Mouse (Mus musculus) adrenal gland, adult 18-20 months (tissue): ENCODE measurements around the gene Prkci. TPM values are rescaled to one million over a fixed set of nuclear protein-coding genes. Genes with fewer than 3 reads are reported as not detected.
A peak's percentile ranks its signal among the peaks of the same experiment; 100 is the strongest.

Experiments
- DNase-seq, 2 experiments: peaks; one replicate each; pipeline ENCODE4 v3.0.0; 2021 to 2022; ENCODE audit warnings: low spot score in 2 of 2
- total RNA-seq, 2 experiments: library from RNA; stranded (reverse); gene quantifications; 1 replicate in 1 of 2; 2 replicates in 1 of 2; pipeline ENCODE4 v1.2.3; 2021

The Prkci gene
- total RNA-seq, 2 experiments from 2014 or later, result 42.8 TPM

DNA sequence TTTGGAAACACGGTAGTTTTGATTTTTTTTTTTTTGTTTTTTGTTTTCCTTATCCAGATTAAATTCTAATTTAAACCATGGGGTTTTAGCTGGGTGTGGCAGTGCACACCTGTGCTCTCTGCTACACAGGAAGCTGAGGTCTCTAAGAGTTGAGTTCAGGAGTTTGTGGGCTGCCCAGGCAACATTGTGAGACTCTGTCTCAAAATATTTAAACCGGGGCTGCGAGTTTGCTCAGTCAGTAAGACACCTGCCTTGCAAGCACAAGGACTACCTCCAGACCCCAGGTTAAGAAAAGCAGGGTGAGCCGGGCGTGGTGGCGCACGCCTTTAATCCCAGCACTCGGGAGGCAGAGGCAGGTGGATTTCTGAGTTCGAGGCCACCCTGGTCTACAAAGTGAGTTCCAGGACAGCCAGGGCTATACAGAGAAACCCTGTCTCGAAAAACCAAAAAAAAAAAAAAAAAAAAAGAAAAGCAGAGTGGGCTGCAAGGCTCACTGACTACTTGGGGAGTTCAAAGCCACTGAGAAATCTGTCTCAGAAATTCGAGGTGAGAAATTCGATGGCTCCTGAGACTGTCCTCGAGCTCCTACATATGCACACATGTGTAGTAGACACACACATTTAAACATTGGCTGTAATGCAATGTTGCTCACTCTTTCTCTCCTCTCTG lies 87.4 kb downstream of the Prkci start:
- DNase-seq, result no peak

DNA sequence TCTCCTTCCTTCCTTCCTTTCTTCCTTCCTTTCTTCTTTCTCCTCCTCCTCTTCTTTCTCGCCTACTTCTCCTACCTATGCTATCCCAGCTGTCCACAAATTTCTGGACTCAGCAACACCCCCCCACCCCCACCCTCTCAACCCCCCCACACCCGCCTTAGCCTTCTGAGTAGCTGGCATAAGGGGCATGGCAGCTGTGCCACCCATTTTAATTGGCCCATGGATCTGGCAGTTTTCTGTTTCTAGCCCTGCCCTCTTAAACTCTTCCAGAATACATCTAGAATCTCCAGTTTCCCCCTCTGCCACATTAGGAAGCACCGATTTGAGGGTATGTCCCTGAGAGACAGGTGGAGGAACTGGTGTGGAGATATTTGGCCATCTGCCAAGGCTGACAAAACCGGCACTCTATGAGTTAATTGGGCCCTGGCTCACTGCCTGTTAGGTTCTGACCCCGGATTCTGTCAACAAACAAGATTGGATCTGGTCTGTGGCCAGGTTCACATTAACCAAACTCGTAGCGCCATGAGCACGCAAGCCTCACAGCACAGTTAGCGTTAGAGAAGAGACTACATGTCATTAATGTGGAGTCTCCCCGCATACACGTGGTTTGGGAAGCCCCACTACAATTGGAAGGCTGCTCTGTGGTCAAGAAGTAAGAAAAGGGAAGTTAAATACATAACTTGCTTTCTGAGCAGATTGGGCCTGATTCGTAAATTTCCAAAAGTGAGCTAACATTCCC lies 88.1 kb downstream of the Prkci start:
- peak in 1 of 2 experiments; percentile 34 for DNase-seq

GRCm38 (mm10) chr3:31085000-31085399 lies 89.5 kb downstream of the Prkci start:
- DNase-seq, result no peak

GRCm38 (mm10) chr3:31088789-31089775 lies 93.5 kb downstream of the Prkci start:
- no peak for DNase-seq

GRCm38 (mm10) chr3:31089956-31090355 lies 94.4 kb downstream of the Prkci start:
- no peak for DNase-seq

DNA sequence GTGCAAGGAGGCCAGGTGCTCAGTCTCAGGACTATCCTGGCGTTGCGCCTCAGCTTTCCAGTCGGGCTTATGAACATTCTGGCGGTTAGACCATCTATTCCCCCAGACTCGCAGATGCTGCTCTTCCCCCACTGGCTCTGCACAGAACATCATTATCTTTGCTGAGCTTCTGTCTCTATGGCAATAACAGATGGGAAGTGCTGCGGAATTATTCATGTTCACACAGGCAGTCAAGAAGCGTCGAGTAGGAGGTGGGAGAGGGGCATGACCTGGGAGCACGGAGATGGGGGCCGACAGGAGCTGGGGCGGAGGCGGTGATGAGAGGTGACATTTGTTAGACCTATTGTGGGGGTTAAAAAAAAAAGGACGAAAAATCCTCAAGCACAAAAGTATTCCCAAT lies 97.6 kb downstream of the Prkci start:
- no peak for DNase-seq

GRCm38 (mm10) chr3:31093627-31094351 lies 98.2 kb downstream of the Prkci start:
- peak; percentile 61 to 72 for DNase-seq

DNA sequence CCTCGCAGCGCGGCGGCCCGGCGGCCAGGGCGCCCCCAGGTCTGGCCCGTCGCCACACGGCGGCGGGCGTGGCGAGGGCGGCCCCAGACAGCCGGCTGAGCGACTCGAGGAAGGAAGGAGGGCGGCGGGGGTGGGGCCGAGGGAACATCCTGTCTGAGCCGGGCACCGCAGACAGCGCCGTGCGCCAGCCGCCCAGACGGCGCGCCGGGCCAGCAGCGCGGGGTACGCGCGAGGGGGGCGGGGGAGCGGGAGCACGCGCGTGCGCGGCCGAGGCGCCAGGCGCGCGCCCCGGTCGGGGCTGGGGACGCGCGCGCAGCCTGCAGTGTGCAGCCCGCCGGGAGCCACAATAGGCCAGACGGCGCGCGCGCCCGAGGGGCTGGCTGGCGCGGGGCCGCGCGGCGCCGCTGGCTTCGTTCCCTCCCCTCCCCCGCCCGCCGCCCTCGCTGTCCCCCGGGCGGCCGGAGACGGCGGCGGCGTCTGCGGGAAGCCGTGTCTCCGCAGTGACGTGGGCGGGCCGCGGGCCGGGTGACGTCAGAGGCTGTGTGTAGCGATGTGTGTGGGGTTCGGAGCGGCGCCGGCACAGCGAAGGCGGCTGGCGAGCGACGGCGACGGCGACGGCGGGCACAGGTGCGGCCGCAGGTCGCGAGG lies 99.1 kb downstream of the Prkci start, which contains the start of gene Skil:
Gene Skil (plus strand): TSS at position 528 of the 648 bp plus-strand sequence.
- peak; percentile 94 for DNase-seq

GRCm38 (mm10) chr3:31095179-31095490 lies 99.6 kb downstream of the Prkci start:
- no peak for DNase-seq

DNA sequence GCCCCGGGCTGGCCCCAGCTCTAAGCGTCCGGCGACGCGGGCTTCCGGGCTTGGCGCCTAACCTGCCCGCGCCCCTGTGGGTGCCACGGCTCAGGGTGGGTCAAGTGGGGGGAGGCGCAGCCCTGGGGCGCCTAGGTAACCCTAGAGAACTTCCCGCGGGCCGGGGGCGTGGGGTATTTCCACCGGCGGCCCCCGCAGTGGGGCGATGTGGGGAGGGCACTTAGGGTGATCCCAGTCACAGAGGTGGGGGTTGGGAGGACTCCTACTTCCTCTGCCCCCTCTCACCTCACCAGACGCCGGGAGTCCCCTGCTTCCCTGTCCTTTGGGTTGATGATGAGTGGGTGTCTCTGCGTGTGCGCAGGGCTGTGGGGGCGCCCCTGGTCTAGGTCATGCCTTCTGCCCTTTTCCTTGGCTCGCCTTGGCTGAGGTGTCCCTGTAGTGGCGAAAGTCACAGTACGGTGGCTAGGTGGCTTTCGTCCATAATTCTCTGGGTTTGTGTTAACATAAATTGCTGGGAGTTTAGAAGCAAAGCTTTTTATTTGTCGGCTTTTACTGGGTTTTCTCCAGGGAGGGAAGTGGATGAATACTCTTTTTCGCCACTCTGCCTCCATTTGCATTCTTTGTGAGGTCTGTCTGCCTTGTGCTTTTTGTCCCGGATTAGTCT lies 100.1 kb downstream of the Prkci start:
- DNase-seq, result peak in 1 of 2 experiments; percentile 57

- no peak for DNase-seq
These were observed 100.9 kb downstream of the Prkci start for GRCm38 (mm10) chr3:31096155-31097101.

- no peak for DNase-seq
These were observed 101.7 kb downstream of the Prkci start for GRCm38 (mm10) chr3:31097102-31097720.

GRCm38 (mm10) chr3:31097976-31098375 lies 102.4 kb downstream of the Prkci start:
- DNase-seq, result no peak

GRCm38 (mm10) chr3:31098556-31098955 lies 103.0 kb downstream of the Prkci start:
- DNase-seq, result no peak

DNA sequence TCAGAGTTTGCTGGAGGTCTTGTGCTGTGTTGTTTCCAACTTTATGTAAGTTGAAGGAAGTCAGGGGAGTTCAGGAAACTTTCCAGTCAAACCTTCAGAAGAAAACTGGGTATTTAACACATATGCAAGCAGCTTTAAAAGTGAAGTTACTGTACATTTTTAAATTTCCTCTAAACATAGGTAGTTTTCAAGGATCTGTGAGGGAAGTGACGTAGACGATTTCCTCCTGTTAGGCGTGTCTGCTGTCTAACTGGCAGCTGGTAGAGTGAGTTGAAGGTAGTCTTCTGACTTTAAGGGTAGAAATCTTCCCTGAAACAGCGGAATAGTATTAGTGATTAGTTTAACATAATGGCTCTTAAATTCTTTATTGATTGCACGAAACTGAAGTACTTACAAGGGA lies 104.5 kb downstream of the Prkci start:
- DNase-seq, result no peak

GRCm38 (mm10) chr3:31100802-31101201 lies 105.3 kb downstream of the Prkci start:
- DNase-seq, result no peak
